Mouse (Mus musculus) hindlimb bud, embryonic 11.5 days (tissue): ENCODE measurements around the gene Mat2a.

Experiments
- DNase-seq: peaks from one replicate; pipeline ENCODE4 v3.0.0-alpha.2; 2012; ENCODE audit warnings: low read depth, low spot score; ENCODE audit errors: extremely low spot score

Mat2a gene

GRCm38 (mm10) chr6:72383952-72384351, 55.4 kb downstream of the Mat2a start:
- no peak for DNase-seq

- no peak for DNase-seq
These were observed 56.1 kb downstream of the Mat2a start for GRCm38 (mm10) chr6:72383142-72383820.
